Mouse (Mus musculus) mouse embryonic stem cell (cell line): ENCODE measurements at regions not wholly inside any gene's neighbourhood (a gene's known extent, or its start where the extent isn't known, plus 50 kb on each side); places are given as distances from the start of the nearest gene placed in this dataset.

Experiments
- in situ Hi-C, 2 experiments: fragments of 300-500 bp; cut with MboI; formaldehyde crosslinking; loops; 1 replicate in 1 of 2; 3 replicates in 1 of 2; pipeline ENCODE4 v1.14.3; 2019 to 2020; ENCODE audit warnings: low sequenced_read_pairs in 2 of 2, low pct_unique_long_range_greater_than_20kb in 1 of 2, mixed read lengths in 1 of 2; ENCODE audit not compliant: unreplicated experiment in 1 of 2

GRCm38 (mm10) chr14:24550763-24551471, 64.0 kb downstream of the Rps24 start:
- in situ Hi-C loops = no loop called here

GRCm38 (mm10) chr14:24551472-24551783, 64.5 kb downstream of the Rps24 start:
- in situ Hi-C loops = no loop called here

GRCm38 (mm10) chr14:24564801-24565624, 78.1 kb downstream of the Rps24 start:
- in situ Hi-C loops = no loop called here

GRCm38 (mm10) chr14:24565718-24566322, 78.9 kb downstream of the Rps24 start:
- in situ Hi-C loops = no loop called here

GRCm38 (mm10) chr14:24575111-24575510, 88.2 kb downstream of the Rps24 start:
- in situ Hi-C loops = no loop called here

GRCm38 (mm10) chr14:24578535-24579111, 91.7 kb downstream of the Rps24 start:
- in situ Hi-C loops = no loop called here

GRCm38 (mm10) chr14:24579153-24579795, 92.3 kb downstream of the Rps24 start:
- in situ Hi-C loops = no loop called here

GRCm38 (mm10) chr14:24586133-24586908, 99.4 kb downstream of the Rps24 start:
- in situ Hi-C loops = loop anchor here in 1 of 2 experiments (10.0 kb wide), 1 partner anchor 82 kb away; no protein-coding TSS in a partner anchor

- in situ Hi-C loops = loop anchor here in 1 of 2 experiments (10.0 kb wide), 1 partner anchor 82 kb away; no protein-coding TSS in a partner anchor
Observed at GRCm38 (mm10) chr14:24586982-24587672, 100.2 kb downstream of the Rps24 start.

GRCm38 (mm10) chr14:24588041-24588440, 101.1 kb downstream of the Rps24 start:
- in situ Hi-C loops = loop anchor here in 1 of 2 experiments (10.0 kb wide), 1 partner anchor 83 kb away; no protein-coding TSS in a partner anchor

- in situ Hi-C loops = no loop called here
Observed at GRCm38 (mm10) chr14:24606444-24607173, 119.7 kb downstream of the Rps24 start.

GRCm38 (mm10) chr14:24608356-24608755, 121.4 kb downstream of the Rps24 start:
- in situ Hi-C loops = no loop called here

GRCm38 (mm10) chr14:24612254-24612995, 125.5 kb downstream of the Rps24 start:
- in situ Hi-C loops = no loop called here

GRCm38 (mm10) chr14:24615776-24616175, 128.9 kb downstream of the Rps24 start:
- in situ Hi-C loops = no loop called here

- in situ Hi-C loops = no loop called here
Observed at GRCm38 (mm10) chr14:24616306-24617125, 129.6 kb downstream of the Rps24 start.

- in situ Hi-C loops = no loop called here
Observed at GRCm38 (mm10) chr14:24617126-24617375, 130.1 kb downstream of the Rps24 start.
